Mouse (Mus musculus) embryonic fibroblast, embryonic 13.5 days (primary cell): ENCODE measurements around the gene Pate2.
A peak's percentile ranks its signal among the peaks of the same experiment; 100 is the strongest.

Experiments used
- CTCF ChIP-seq: IDR thresholded peaks from 2 replicates; pipeline ENCODE4 v1.5.1; 2011; ENCODE audit warnings: mild to moderate bottlenecking, control low read depth, low read length, moderate library complexity, borderline replicate concordance; ENCODE audit not compliant: insufficient read depth
- POLR2A ChIP-seq: IDR thresholded peaks from 2 replicates; pipeline ENCODE4 v1.6.1; 2011; ENCODE audit warnings: low read depth, mild to moderate bottlenecking, control low read depth, low read length, moderate library complexity

- TF ChIP-seq POLR2A (peak; percentile 95), CTCF (no peak)
These were observed at the start of gene Pate2, which contains the start of gene Hyls1 for GRCm38 (mm10) chr9:35569571-35570534.
